Mouse (Mus musculus): ENCODE measurements around the gene Dcst1. TPM values are rescaled to one million over a fixed set of nuclear protein-coding genes. Genes with fewer than 3 reads are reported as not detected.

Gene Dcst1
- polyA plus RNA-seq, 1 experiment from 2014 or later = 0.70 TPM

DNA sequence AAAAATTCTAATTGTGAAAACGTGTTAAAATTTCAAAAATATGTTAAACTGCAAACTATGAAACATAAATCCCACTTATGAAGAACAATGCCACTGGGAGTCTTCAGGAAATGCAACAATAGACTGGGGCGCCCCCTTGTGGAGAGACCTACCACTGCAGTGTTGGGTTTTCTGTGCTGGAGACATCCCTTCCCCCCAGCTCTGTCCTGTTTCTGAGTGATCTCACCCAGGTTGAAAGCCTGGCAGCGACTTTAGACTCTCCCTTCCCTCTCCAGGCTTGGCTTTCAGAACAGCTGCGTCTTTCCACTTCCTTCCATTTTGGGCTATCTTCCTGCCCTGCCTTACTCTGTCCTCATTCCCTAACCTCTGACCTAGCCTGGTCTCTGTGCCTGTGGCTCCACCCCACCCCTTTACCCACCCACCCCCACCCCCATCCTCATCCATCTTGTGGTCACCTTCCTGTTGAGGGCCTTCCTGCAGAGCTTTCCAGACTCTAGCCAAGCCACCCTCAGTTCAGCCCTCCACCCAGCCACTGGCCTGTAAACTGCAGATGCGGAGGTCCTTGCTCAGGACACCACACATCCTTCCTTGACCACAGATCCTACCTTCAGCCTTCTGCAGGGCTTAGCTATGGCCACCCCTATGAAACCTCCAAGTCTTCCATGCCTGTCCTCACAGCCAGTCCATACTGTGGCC lies 10.1 kb downstream of the Dcst1 start:
- no peak overlapping the region for H3K27ac ChIP-seq (ENCODE audit: low read length)
- WGBS = 11% methylated on average over 5 of the region's 5 CpGs
- no peak overlapping the region for H3K9ac ChIP-seq (ENCODE audit: low read length)
- H3K36me3 ChIP-seq (ENCODE audit: control insufficient read depth, insufficient read depth, low read length) = no peaks in the 10 kb centered on the region
- no peaks in the 10 kb centered on the region for H3K27me3 ChIP-seq (ENCODE audit: control insufficient read depth, insufficient read depth, low read length)
- no peak overlapping the region for H3K4me2 ChIP-seq (ENCODE audit: low read depth, low read length)
- H3K9me3 ChIP-seq (replicated peaks; ENCODE audit: control insufficient read depth, low read length) = no peaks in the 10 kb centered on the region
- ATAC-seq (ENCODE audit: insufficient read depth, low FRiP score) = peak; percentile 37; the same call in 1 of the 2 replicates
- H3K4me1 ChIP-seq (ENCODE audit: control insufficient read depth, insufficient read depth, low read length) = peaks cover 17% of the 10 kb centered on the region; the same call in 1 of the 2 replicates
- no peak overlapping the region for H3K4me3 ChIP-seq (replicated peaks; ENCODE audit: low read length)

DNA sequence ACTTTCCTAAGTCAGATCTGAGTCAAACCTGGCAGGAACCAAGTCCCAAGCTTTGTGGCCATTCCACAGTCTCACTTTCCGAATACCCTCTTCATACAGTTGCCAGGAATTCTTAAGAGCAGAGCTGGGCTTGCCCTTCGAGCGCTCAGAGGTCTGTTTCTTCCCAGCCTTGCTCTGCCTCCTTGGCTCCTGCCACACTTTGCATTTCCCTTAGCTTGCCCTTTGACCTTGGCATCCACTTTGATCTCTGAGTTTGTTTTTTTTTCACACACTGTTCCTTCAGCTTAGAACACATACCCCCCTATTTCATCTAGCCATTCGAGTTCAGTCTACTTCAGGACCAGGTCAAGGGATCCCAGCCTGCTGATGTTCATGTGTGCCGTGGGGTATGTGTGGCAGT lies 13.8 kb downstream of the Dcst1 start:
- H3K27ac ChIP-seq (ENCODE audit: low read length) = no peak overlapping the region
- H3K4me1 ChIP-seq (ENCODE audit: control insufficient read depth, insufficient read depth, low read length) = peaks cover 15% of the 10 kb centered on the region; the same call in 1 of the 2 replicates
- H3K9ac ChIP-seq (ENCODE audit: low read length) = no peak overlapping the region
- WGBS = 68% methylated on average over 5 of the region's 5 CpGs
- no peak overlapping the region for H3K4me3 ChIP-seq (replicated peaks; ENCODE audit: low read length)
- no peak for ATAC-seq (ENCODE audit: insufficient read depth, low FRiP score)
- no peak overlapping the region for H3K4me2 ChIP-seq (ENCODE audit: low read depth, low read length)
- no peaks in the 10 kb centered on the region for H3K36me3 ChIP-seq (ENCODE audit: control insufficient read depth, insufficient read depth, low read length)
- H3K27me3 ChIP-seq (ENCODE audit: control insufficient read depth, insufficient read depth, low read length) = no peaks in the 10 kb centered on the region
- H3K9me3 ChIP-seq (replicated peaks; ENCODE audit: control insufficient read depth, low read length) = no peaks in the 10 kb centered on the region

DNA sequence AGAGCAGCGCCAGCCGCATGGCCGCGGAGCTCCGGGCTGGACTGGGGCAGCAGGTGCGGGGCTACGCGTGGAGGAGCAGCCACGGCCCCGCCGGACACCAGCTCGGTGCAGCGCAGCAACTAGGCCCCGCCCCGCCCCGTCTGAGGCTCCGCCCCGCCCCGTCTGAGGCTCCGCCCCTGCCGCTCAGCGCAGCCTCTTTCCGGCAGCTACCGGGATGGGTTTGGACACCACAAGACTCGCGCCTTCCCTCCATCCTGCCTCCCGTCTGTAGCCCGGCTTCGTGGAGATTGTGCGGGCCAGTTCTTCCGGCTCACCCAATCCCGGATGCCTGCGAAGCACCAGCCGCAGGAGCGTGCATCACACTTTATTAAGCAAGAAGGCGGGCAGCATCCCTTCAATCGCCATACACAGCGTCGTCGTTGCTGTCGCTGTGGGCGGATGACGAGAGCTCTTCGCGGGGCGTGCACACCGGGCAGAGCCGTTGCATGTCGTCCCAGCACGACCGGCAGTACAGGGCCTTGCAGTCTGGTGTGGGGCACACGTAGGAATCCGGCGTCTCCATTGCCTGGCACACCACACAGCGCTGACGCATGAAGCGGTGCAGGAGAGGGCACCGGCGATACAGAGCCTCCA lies 15.1 kb downstream of the Dcst1 start, which contains the start of gene Adam15:
Adam15 (minus strand) TSS at position 128 of the 633 bp plus-strand sequence.
- H3K9me3 ChIP-seq (replicated peaks; ENCODE audit: control insufficient read depth, low read length) = no peaks in the 10 kb centered on the region
- H3K27me3 ChIP-seq (ENCODE audit: control insufficient read depth, insufficient read depth, low read length) = no peaks in the 10 kb centered on the region
- H3K4me3 ChIP-seq (replicated peaks; ENCODE audit: low read length) = peak within 1 kb of the TSS; percentile 81
- H3K9ac ChIP-seq (ENCODE audit: low read length) = peak within 1 kb of the TSS; percentile 78
- peak within 1 kb of the TSS; percentile 96 for H3K4me2 ChIP-seq (ENCODE audit: low read depth, low read length)
- no peaks in the 10 kb centered on the region for H3K36me3 ChIP-seq (ENCODE audit: control insufficient read depth, insufficient read depth, low read length)
- peak; percentile 94 for ATAC-seq (ENCODE audit: insufficient read depth, low FRiP score)
- under 1% methylated on average over 59 of the region's 59 CpGs for WGBS
- peak within 1 kb of the TSS; percentile 60 for H3K27ac ChIP-seq (ENCODE audit: low read length)
- H3K4me1 ChIP-seq (ENCODE audit: control insufficient read depth, insufficient read depth, low read length) = 0 out of 2 replicates have a peak, but pooled peaks cover 8% of the 10 kb centered on the region

- no peaks in the 10 kb centered on the region for H3K9me3 ChIP-seq (replicated peaks; ENCODE audit: control insufficient read depth, low read length)
- H3K36me3 ChIP-seq (ENCODE audit: control insufficient read depth, insufficient read depth, low read length) = no peaks in the 10 kb centered on the region
- 0 out of 2 replicates have a peak, but pooled peaks cover 6% of the 10 kb centered on the region for H3K4me1 ChIP-seq (ENCODE audit: control insufficient read depth, insufficient read depth, low read length)
- peak overlapping the region; percentile 78 for H3K9ac ChIP-seq (ENCODE audit: low read length)
- peak overlapping the region; percentile 96 for H3K4me2 ChIP-seq (ENCODE audit: low read depth, low read length)
- peak overlapping the region; percentile 81 for H3K4me3 ChIP-seq (replicated peaks; ENCODE audit: low read length)
- ATAC-seq (ENCODE audit: insufficient read depth, low FRiP score) = peak; percentile 24
- H3K27me3 ChIP-seq (ENCODE audit: control insufficient read depth, insufficient read depth, low read length) = no peaks in the 10 kb centered on the region
- H3K27ac ChIP-seq (ENCODE audit: low read length) = peak overlapping the region; percentile 60
- WGBS = 2% methylated on average over 38 of the region's 38 CpGs
Observed at GRCm38 (mm10) chr3:89348911-89349868, 15.9 kb downstream of the Dcst1 start.

DNA sequence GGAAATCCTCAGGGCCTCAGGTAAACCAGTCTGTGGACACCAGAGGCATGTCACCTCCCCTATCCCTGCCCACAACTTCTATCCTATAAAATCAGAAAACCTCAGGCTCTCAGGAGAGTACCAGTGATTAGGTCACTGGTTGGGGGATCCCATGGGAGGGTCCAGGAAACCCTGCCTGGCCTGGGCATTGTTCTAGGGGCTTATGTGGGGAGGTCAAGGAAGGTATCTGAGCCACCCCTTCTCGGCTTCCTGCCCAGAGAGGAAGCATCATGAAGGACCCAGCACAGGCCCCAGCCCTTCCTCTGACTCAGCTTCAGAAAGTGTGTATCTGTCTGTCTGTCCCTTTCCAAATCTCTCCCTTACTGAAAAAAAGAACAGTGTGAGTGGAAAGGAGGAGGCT lies 17.1 kb downstream of the Dcst1 start:
- Histone ChIP-seq H3K4me1 (ENCODE audit: control insufficient read depth, insufficient read depth, low read length) (0 out of 2 replicates have a peak, but pooled peaks cover 6% of the 10 kb centered on the region), H3K9ac (ENCODE audit: low read length) (no peak overlapping the region), H3K9me3 (replicated peaks; ENCODE audit: control insufficient read depth, low read length) (no peaks in the 10 kb centered on the region), H3K4me3 (replicated peaks; ENCODE audit: low read length) (no peak overlapping the region), H3K27ac (ENCODE audit: low read length) (peak overlapping the region; percentile 60; the same call in 1 of the 2 replicates), H3K4me2 (ENCODE audit: low read depth, low read length) (peak overlapping the region; percentile 96; the same call in 1 of the 2 replicates), H3K27me3 (ENCODE audit: control insufficient read depth, insufficient read depth, low read length) (no peaks in the 10 kb centered on the region), H3K36me3 (ENCODE audit: control insufficient read depth, insufficient read depth, low read length) (peaks cover 5% of the 10 kb centered on the region; the same call in 1 of the 2 replicates)
- ATAC-seq (ENCODE audit: insufficient read depth, low FRiP score) = no peak
- WGBS = 95% methylated on average over 1 of the region's 1 CpGs

- no peaks in the 10 kb centered on the region for H3K9me3 ChIP-seq (replicated peaks; ENCODE audit: control insufficient read depth, low read length)
- H3K9ac ChIP-seq (ENCODE audit: low read length) = no peak overlapping the region
- H3K4me3 ChIP-seq (replicated peaks; ENCODE audit: low read length) = no peak overlapping the region
- no peak for ATAC-seq (ENCODE audit: insufficient read depth, low FRiP score)
- H3K4me1 ChIP-seq (ENCODE audit: control insufficient read depth, insufficient read depth, low read length) = 0 out of 2 replicates have a peak, but pooled peaks cover 6% of the 10 kb centered on the region
- H3K27ac ChIP-seq (ENCODE audit: low read length) = no peak overlapping the region
- 76% methylated on average over 10 of the region's 10 CpGs for WGBS
- no peak overlapping the region for H3K4me2 ChIP-seq (ENCODE audit: low read depth, low read length)
- H3K27me3 ChIP-seq (ENCODE audit: control insufficient read depth, insufficient read depth, low read length) = no peaks in the 10 kb centered on the region
- H3K36me3 ChIP-seq (ENCODE audit: control insufficient read depth, insufficient read depth, low read length) = peaks cover 5% of the 10 kb centered on the region; the same call in 1 of the 2 replicates
Observed at GRCm38 (mm10) chr3:89346815-89347540, 18.1 kb downstream of the Dcst1 start.

DNA sequence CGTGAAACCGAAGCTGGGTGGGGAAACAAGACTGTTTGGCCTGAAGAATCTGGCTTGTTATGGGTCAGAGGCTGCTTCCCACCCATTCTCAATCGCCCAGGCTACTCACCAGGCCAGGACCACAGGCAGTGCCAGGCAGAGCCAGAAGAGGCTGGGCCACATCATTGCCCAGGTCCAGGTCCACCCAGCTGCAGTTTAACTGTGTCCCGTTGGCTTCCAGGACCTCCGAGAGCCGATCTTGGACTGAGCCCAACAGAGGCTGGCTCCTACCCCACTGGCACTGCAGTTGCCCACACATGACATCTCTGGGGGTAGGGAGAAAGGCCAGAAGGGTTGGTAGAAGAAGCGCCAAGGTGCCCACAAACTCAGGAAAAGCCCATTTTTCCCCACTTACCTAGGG lies 21.8 kb downstream of the Dcst1 start:
- Histone ChIP-seq H3K4me1 (ENCODE audit: control insufficient read depth, insufficient read depth, low read length) (peaks cover 23% of the 10 kb centered on the region), H3K27me3 (ENCODE audit: control insufficient read depth, insufficient read depth, low read length) (no peaks in the 10 kb centered on the region), H3K27ac (ENCODE audit: low read length) (no peak overlapping the region), H3K36me3 (ENCODE audit: control insufficient read depth, insufficient read depth, low read length) (peaks cover 5% of the 10 kb centered on the region; the same call in 1 of the 2 replicates), H3K9ac (ENCODE audit: low read length) (no peak overlapping the region), H3K4me2 (ENCODE audit: low read depth, low read length) (no peak overlapping the region), H3K4me3 (replicated peaks; ENCODE audit: low read length) (no peak overlapping the region), H3K9me3 (replicated peaks; ENCODE audit: control insufficient read depth, low read length) (no peaks in the 10 kb centered on the region)
- ATAC-seq (ENCODE audit: insufficient read depth, low FRiP score) = no peak
- 85% methylated on average over 7 of the region's 7 CpGs for WGBS

DNA sequence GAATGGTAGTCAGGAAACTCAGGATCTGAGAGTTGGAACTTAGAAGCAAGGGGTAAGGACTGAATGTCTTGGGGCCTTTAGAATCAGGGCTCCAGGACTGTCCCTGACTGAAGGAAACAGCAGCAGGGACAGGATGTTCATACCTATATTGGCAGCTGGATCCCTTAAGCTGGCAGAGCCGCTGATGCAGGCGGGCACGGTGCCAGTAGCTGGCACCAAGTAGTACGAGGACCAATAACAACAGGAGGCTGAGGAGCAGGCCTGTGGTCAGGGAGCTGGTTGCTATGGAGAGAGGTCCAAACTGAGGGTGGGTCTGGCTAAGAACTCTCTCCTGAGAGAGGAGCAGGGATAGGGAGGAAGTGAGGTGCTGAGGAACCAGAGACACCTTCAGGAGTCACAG lies 23.3 kb downstream of the Dcst1 start:
- Histone ChIP-seq H3K9me3 (replicated peaks; ENCODE audit: control insufficient read depth, low read length) (no peaks in the 10 kb centered on the region), H3K27me3 (ENCODE audit: control insufficient read depth, insufficient read depth, low read length) (no peaks in the 10 kb centered on the region), H3K36me3 (ENCODE audit: control insufficient read depth, insufficient read depth, low read length) (peaks cover 5% of the 10 kb centered on the region; the same call in 1 of the 2 replicates), H3K4me2 (ENCODE audit: low read depth, low read length) (no peak overlapping the region), H3K9ac (ENCODE audit: low read length) (no peak overlapping the region), H3K27ac (ENCODE audit: low read length) (no peak overlapping the region), H3K4me3 (replicated peaks; ENCODE audit: low read length) (no peak overlapping the region), H3K4me1 (ENCODE audit: control insufficient read depth, insufficient read depth, low read length) (peaks cover 27% of the 10 kb centered on the region)
- no peak for ATAC-seq (ENCODE audit: insufficient read depth, low FRiP score)
- WGBS = 83% methylated on average over 4 of the region's 4 CpGs

Data from stomach, embryonic 16.5 days (tissue).